Mouse (Mus musculus) CH12.LX (cell line): Measurements from ENCODE around the gene Phf20. TPM values are rescaled to one million over a fixed set of nuclear protein-coding genes. Genes with fewer than 3 reads are reported as not detected.
A peak's percentile ranks its signal among the peaks of the same experiment; 100 is the strongest.

Experiments
- DNase-seq: peaks from one replicate; pipeline ENCODE4 v3.0.0-alpha.2; 2013; ENCODE audit errors: extremely low read depth
- H3K27ac ChIP-seq: 2 replicates; pipeline ENCODE4 v1.5.1; 2012; ENCODE audit warnings: low read depth, mild to moderate bottlenecking, control low read depth, moderate library complexity; ENCODE audit not compliant: insufficient read depth
- H3K27me3 ChIP-seq: replicated peaks from 2 replicates; pipeline ENCODE3; 2012; ENCODE audit warnings: inconsistent platforms
- H3K36me3 ChIP-seq, 2 experiments: replicated peaks in 1 of 2; 2 replicates each; pipeline versions ENCODE3 to v1.6.1; 2012; ENCODE audit warnings: inconsistent platforms in 1 of 2, low read length in 1 of 2, mild to moderate bottlenecking in 1 of 2, mixed read lengths in 1 of 2, moderate library complexity in 1 of 2; ENCODE audit not compliant: control insufficient read depth in 1 of 2, insufficient read depth in 1 of 2
- H3K4me1 ChIP-seq, 2 experiments: 2 replicates each; pipeline ENCODE4 v1.6.1; 2012; ENCODE audit warnings: inconsistent platforms in 1 of 2, moderate library complexity in 1 of 2; ENCODE audit not compliant: insufficient read depth in 2 of 2, control insufficient read depth in 1 of 2
- H3K4me2 ChIP-seq: 2 replicates; pipeline ENCODE4 v1.6.1; 2012; ENCODE audit warnings: low read depth, mild to moderate bottlenecking, control low read depth; ENCODE audit not compliant: poor library complexity, insufficient read depth, severe bottlenecking
- H3K4me3 ChIP-seq, 3 experiments: fragments of 150-350 bp in 1 of 3; sonication (generic) in 1 of 3; replicated peaks in 1 of 3; 2 replicates each; pipeline versions ENCODE3 to v1.5.1; 2011 to 2012; ENCODE audit warnings: low read depth in 2 of 3, low read length in 2 of 3, mild to moderate bottlenecking in 2 of 3, moderate library complexity in 2 of 3, control low read depth in 1 of 3, improper control_type of control experiment in 1 of 3, inconsistent platforms in 1 of 3, mixed read lengths in 1 of 3; ENCODE audit not compliant: poor library complexity in 1 of 3
- H3K79me2 ChIP-seq: replicated peaks from 2 replicates; pipeline ENCODE4 v1.6.1; 2012; ENCODE audit warnings: mild to moderate bottlenecking, moderate library complexity; ENCODE audit not compliant: control insufficient read depth, poor library complexity, insufficient read depth, severe bottlenecking; ENCODE audit errors: extremely low read depth
- H3K9ac ChIP-seq: 2 replicates; pipeline ENCODE4 v1.6.1; 2012; ENCODE audit warnings: low read depth, mild to moderate bottlenecking, control low read depth, moderate library complexity; ENCODE audit not compliant: insufficient read depth
- H3K9me3 ChIP-seq: replicated peaks from 2 replicates; pipeline ENCODE3; 2012; ENCODE audit warnings: low read length, inconsistent platforms, mixed read lengths
- BHLHE40 ChIP-seq: IDR thresholded peaks from 2 replicates; pipeline ENCODE4 v1.6.1; 2011; ENCODE audit warnings: mild to moderate bottlenecking, low read depth, low read length, improper control_type of control experiment
- CHD1 ChIP-seq: IDR thresholded peaks from 2 replicates; pipeline ENCODE4 v1.6.1; 2012; ENCODE audit warnings: low read depth, low read length, improper control_type of control experiment, inconsistent platforms
- CTCF ChIP-seq, 2 experiments: IDR thresholded peaks in 1 of 2; conservative IDR thresholded peaks in 1 of 2; 2 replicates each; pipeline ENCODE4 v1.5.1; 2011 to 2012; ENCODE audit warnings: low read depth in 2 of 2, low read length in 2 of 2, improper control_type of control experiment in 1 of 2, inconsistent platforms in 1 of 2, mild to moderate bottlenecking in 1 of 2, moderate library complexity in 1 of 2
- EP300 ChIP-seq: IDR thresholded peaks from 2 replicates; pipeline ENCODE4 v1.6.1; 2011; ENCODE audit warnings: low read length, improper control_type of control experiment
- ETS1 ChIP-seq: conservative IDR thresholded peaks from 2 replicates; pipeline ENCODE4 v1.6.1; 2012; ENCODE audit warnings: low read depth, mild to moderate bottlenecking, inconsistent platforms, low read length, improper control_type of control experiment, moderate library complexity
- GABPA ChIP-seq: IDR thresholded peaks from 2 replicates; pipeline ENCODE4 v1.6.1; 2012; ENCODE audit warnings: low read depth, low read length, improper control_type of control experiment, inconsistent platforms; ENCODE audit not compliant: insufficient replicate concordance
- HCFC1 ChIP-seq: IDR thresholded peaks from 2 replicates; pipeline ENCODE4 v1.6.1; 2012; ENCODE audit warnings: low read depth, mild to moderate bottlenecking, inconsistent platforms, low read length, improper control_type of control experiment
- IRF4 ChIP-seq: IDR thresholded peaks from 2 replicates; pipeline ENCODE4 v1.6.1; 2014; ENCODE audit warnings: low read depth, mild to moderate bottlenecking, inconsistent platforms, low read length, improper control_type of control experiment
- JUN ChIP-seq: IDR thresholded peaks from 2 replicates; pipeline ENCODE4 v1.6.1; 2011; ENCODE audit warnings: low read depth, mild to moderate bottlenecking, low read length, improper control_type of control experiment, moderate library complexity; ENCODE audit not compliant: insufficient read depth
- JUND ChIP-seq: conservative IDR thresholded peaks from 2 replicates; pipeline ENCODE4 v1.6.1; 2011; ENCODE audit warnings: low read depth, low read length, improper control_type of control experiment
- KAT2A ChIP-seq: IDR thresholded peaks from 2 replicates; pipeline ENCODE4 v1.6.1; 2012; ENCODE audit warnings: low read length, improper control_type of control experiment, inconsistent platforms; ENCODE audit not compliant: insufficient replicate concordance
- MAFK ChIP-seq: IDR thresholded peaks from 2 replicates; pipeline ENCODE4 v1.6.1; 2011; ENCODE audit warnings: low read length, improper control_type of control experiment; ENCODE audit not compliant: insufficient replicate concordance
- MAX ChIP-seq: IDR thresholded peaks from 2 replicates; pipeline ENCODE4 v1.6.1; 2011; ENCODE audit warnings: low read length, improper control_type of control experiment
- MEF2A ChIP-seq: IDR thresholded peaks from 2 replicates; pipeline ENCODE4 v1.6.1; 2014; ENCODE audit warnings: low read depth, mild to moderate bottlenecking, inconsistent platforms, low read length, improper control_type of control experiment, borderline replicate concordance
- MXI1 ChIP-seq: IDR thresholded peaks from 2 replicates; pipeline ENCODE4 v1.6.1; 2011; ENCODE audit warnings: mild to moderate bottlenecking, low read depth, low read length, improper control_type of control experiment
- MYC ChIP-seq: IDR thresholded peaks from 2 replicates; pipeline ENCODE4 v1.6.1; 2011; ENCODE audit warnings: low read depth, mild to moderate bottlenecking, improper control_type of control experiment, low read length
- NELFE ChIP-seq: IDR thresholded peaks from 2 replicates; pipeline ENCODE4 v1.6.1; 2011; ENCODE audit warnings: low read depth, low read length, improper control_type of control experiment
- NRF1 ChIP-seq: IDR thresholded peaks from 2 replicates; pipeline ENCODE4 v1.6.1; 2014; ENCODE audit warnings: low read depth, mild to moderate bottlenecking, inconsistent platforms, low read length, improper control_type of control experiment, moderate library complexity
- PAX5 ChIP-seq: IDR thresholded peaks from 2 replicates; pipeline ENCODE4 v1.6.1; 2012; ENCODE audit warnings: low read length, inconsistent platforms, mixed read lengths
- POLR2A ChIP-seq: IDR thresholded peaks from 2 replicates; pipeline ENCODE4 v1.6.1; 2011; ENCODE audit warnings: low read depth, mild to moderate bottlenecking, improper control_type of control experiment, low read length
- RCOR1 ChIP-seq: conservative IDR thresholded peaks from 2 replicates; pipeline ENCODE4 v1.6.1; 2012; ENCODE audit warnings: low read depth, mild to moderate bottlenecking, inconsistent platforms, low read length, improper control_type of control experiment
- SIN3A ChIP-seq: IDR thresholded peaks from 2 replicates; pipeline ENCODE4 v1.6.1; 2012; ENCODE audit warnings: low read length, improper control_type of control experiment, inconsistent platforms
- SMC3 ChIP-seq: IDR thresholded peaks from 2 replicates; pipeline ENCODE4 v1.6.1; 2011; ENCODE audit warnings: low read depth, low read length, improper control_type of control experiment
- TBP ChIP-seq: conservative IDR thresholded peaks from 2 replicates; pipeline ENCODE4 v1.6.1; 2011; ENCODE audit warnings: low read depth, low read length, improper control_type of control experiment
- TCF12 ChIP-seq: IDR thresholded peaks from 2 replicates; pipeline ENCODE4 v1.6.1; 2014; ENCODE audit warnings: low read depth, mild to moderate bottlenecking, inconsistent platforms, low read length, improper control_type of control experiment
- UBTF ChIP-seq: IDR thresholded peaks from 2 replicates; pipeline ENCODE4 v1.6.1; 2012; ENCODE audit warnings: low read depth, mild to moderate bottlenecking, inconsistent platforms, low read length, improper control_type of control experiment, moderate library complexity
- USF2 ChIP-seq: conservative IDR thresholded peaks from 2 replicates; pipeline ENCODE4 v1.6.1; 2011; ENCODE audit warnings: low read depth, low read length, improper control_type of control experiment
- ZC3H11A ChIP-seq: IDR thresholded peaks from 2 replicates; pipeline ENCODE4 v1.6.1; 2012; ENCODE audit warnings: low read depth, mild to moderate bottlenecking, inconsistent platforms, low read length, improper control_type of control experiment
- ZKSCAN1 ChIP-seq: IDR thresholded peaks from 2 replicates; pipeline ENCODE4 v1.6.1; 2012; ENCODE audit warnings: low read depth, inconsistent platforms, low read length, improper control_type of control experiment, borderline replicate concordance
- ZMIZ1 ChIP-seq: IDR thresholded peaks from 2 replicates; pipeline ENCODE4 v1.6.1; 2012; ENCODE audit warnings: low read depth, mild to moderate bottlenecking, inconsistent platforms, low read length, improper control_type of control experiment
- ZNF384 ChIP-seq: IDR thresholded peaks from 2 replicates; pipeline ENCODE4 v1.6.1; 2012; ENCODE audit warnings: low read depth, low read length, improper control_type of control experiment, inconsistent platforms
- dilution Hi-C: fragments of 300-500 bp; cut with MboI; formaldehyde crosslinking; loops from 2 replicates; pipeline ENCODE4 v1.14.3; 2020; ENCODE audit warnings: low sequenced_read_pairs; ENCODE audit not compliant: extremely low pct_unique_long_range_greater_than_20kb, extremely low pct_ligation_motif_present
- in situ Hi-C: fragments of 300-500 bp; cut with MboI; formaldehyde crosslinking; loops from 3 replicates; pipeline ENCODE4 v1.14.3; 2019; ENCODE audit warnings: low sequenced_read_pairs, low pct_ligation_motif_present, low pct_unique_long_range_greater_than_20kb, mixed read lengths
- polyA plus RNA-seq: library from polyadenylated mRNA; unstranded; fragments of >175 nt; gene quantifications from 2 replicates; pipeline ENCODE4 v1.2.1, GENCODE M21; 2012; ENCODE audit warnings: low read depth; ENCODE audit not compliant: insufficient read length
- total RNA-seq, 2 experiments: library from RNA; depleted of rRNA; stranded (reverse); fragments of 300-350 nt in 1 of 2; fragments of >200 nt in 1 of 2; gene quantifications; 2 replicates each; pipeline ENCODE4 v1.2.3; 2012 to 2014

Gene Phf20
- total and polyA plus RNA-seq, 3 experiments = 11.7 to 17.6 (median 13.3) TPM

DNA sequence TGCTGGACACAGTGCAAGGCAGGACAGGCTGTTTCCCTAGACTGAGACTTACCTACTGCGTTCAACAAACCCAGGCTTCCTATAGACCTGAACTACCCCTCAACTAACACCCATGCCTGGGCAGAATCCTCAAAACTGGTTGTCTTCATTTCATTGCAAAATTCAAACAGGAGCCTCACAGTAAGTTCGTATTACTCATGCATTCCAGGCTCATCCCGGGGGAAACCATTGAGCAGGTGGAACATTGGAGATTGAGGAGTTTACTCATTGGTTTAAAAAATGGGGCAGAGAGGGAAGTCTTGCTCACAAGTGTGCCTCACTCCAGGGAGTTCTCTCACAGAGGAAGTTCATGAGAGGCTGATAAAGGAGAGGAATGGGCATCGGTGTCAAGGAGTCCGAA lies 114.2 kb downstream of the Phf20 start:
- peaks cover 3 to 27% of the 10 kb centered on the region in 2 experiments; a peak in 2 of 4 replicates for H3K4me1 ChIP-seq
- in situ Hi-C loops (no loop called here), dilution Hi-C loops (no loop called here)
- H3K36me3 ChIP-seq = peaks cover 6 to 38% of the 10 kb centered on the region in 2 experiments
- H3K4me3 ChIP-seq = no peak overlapping the region
- H3K9me3 ChIP-seq = peaks cover 6% of the 10 kb centered on the region
- H3K79me2 ChIP-seq = peaks cover 3% of the 10 kb centered on the region
- no peaks in the 10 kb centered on the region for H3K27me3 ChIP-seq
- DNase-seq = no peak
- H3K27ac ChIP-seq = peak overlapping the region; percentile 43; the same call in 1 of the 2 replicates
- H3K9ac ChIP-seq = no peak overlapping the region
- peak overlapping the region; percentile 44; the same call in 1 of the 2 replicates for H3K4me2 ChIP-seq
- no peak for TF ChIP-seq RCOR1
- no peak for TF ChIP-seq CTCF (conservative IDR thresholded peaks at IDR 0.05 in 1 of 2, IDR thresholded peaks at IDR 0.05 in 1 of 2; ENCODE audit: low read depth in 2 of 2, low read length in 2 of 2)
- no peak for TF ChIP-seq POLR2A
- TF ChIP-seq CHD1 = no peak
- TF ChIP-seq UBTF = no peak
- TF ChIP-seq MAX = no peak
- no peak for TF ChIP-seq HCFC1
- no peak for TF ChIP-seq ZKSCAN1
- no peak for TF ChIP-seq ZMIZ1
- no peak for TF ChIP-seq SIN3A
- no peak for TF ChIP-seq ZC3H11A
- no peak for TF ChIP-seq BHLHE40
- TF ChIP-seq NRF1 = no peak
- no peak for TF ChIP-seq MEF2A
- no peak for TF ChIP-seq JUND
- TF ChIP-seq SMC3 = no peak
- TF ChIP-seq, all 38 proteins: peak for 0

DNA sequence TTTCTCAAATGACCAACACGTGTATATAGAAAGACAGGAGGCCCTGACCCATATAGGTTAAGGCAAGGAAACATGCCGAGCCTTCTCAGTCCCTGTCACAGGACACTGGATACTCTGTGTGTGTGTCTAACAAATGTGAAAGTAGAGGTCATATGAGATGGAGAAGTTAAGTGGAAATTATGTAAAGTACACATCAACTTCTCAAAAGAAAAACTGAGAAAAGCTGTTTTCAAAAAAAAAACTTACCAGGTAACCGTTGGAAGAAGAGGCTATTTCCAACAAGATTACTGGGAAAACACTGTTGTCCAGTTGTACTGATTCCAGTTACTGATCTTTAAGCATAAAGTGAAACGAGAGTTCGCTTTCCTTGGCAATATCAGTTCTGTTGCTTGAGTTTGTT lies 114.7 kb downstream of the Phf20 start:
- H3K36me3 ChIP-seq = peaks cover 6 to 37% of the 10 kb centered on the region in 2 experiments

More for the DNA sequence above, 114.7 kb downstream of the Phf20 start:
- H3K9ac ChIP-seq = no peak overlapping the region
- dilution Hi-C loops = no loop called here
- in situ Hi-C loops = no loop called here
- H3K4me2 ChIP-seq = peak overlapping the region; percentile 69
- no peak for DNase-seq
- H3K4me1 ChIP-seq = peaks cover 3 to 27% of the 10 kb centered on the region in 2 experiments; a peak in 3 of 4 replicates
- TF ChIP-seq SMC3 (no peak), NELFE (no peak), NRF1 (no peak), ZC3H11A (no peak), ETS1 (0 out of 2 replicates have a peak, but pooled peaks have one; percentile 14), SIN3A (0 out of 2 replicates have a peak, but pooled peaks have one; percentile 21), MYC (no peak; the same call in 1 of the 2 replicates), IRF4 (peak; percentile 27; the same call in 1 of the 2 replicates), ZMIZ1 (no peak), RCOR1 (no peak), MAFK (no peak; the same call in 1 of the 2 replicates), BHLHE40 (peak; percentile 46; the same call in 1 of the 2 replicates), KAT2A (no peak), TCF12 (no peak), ZKSCAN1 (no peak), EP300 (peak; percentile 26; the same call in 1 of the 2 replicates), PAX5 (no peak), ZNF384 (peak; percentile 80), MAX (peak; percentile 32; the same call in 1 of the 2 replicates), USF2 (no peak), JUN (no peak), TBP (no peak), HCFC1 (0 out of 2 replicates have a peak, but pooled peaks have one; percentile 6), GABPA (no peak), MXI1 (0 out of 2 replicates have a peak, but pooled peaks have one; percentile 19)
- peaks cover 6% of the 10 kb centered on the region for H3K9me3 ChIP-seq
- H3K27me3 ChIP-seq = no peaks in the 10 kb centered on the region
- peak overlapping the region; percentile 96 for H3K27ac ChIP-seq
- peaks cover 3% of the 10 kb centered on the region for H3K79me2 ChIP-seq
- H3K4me3 ChIP-seq = peak overlapping the region in 2 of 3 experiments; percentile 76 to 86
